Comparison of ENCODE assay signal across 18 mouse cellular contexts in genomic region chr10:68894121-68894520, GRCm38 (mm10).
"Had no signal": no experiment of that assay in that cellular context is flagged by ENCODE, and none has a peak within 500 bp of the region (broad histone marks: within the 10 kb centered on the region; RNA-seq: fewer than 3 reads in every experiment).

No protein-coding gene starts in this region.

- H3K4me3 ChIP-seq: liver, embryonic 12.5 days; midbrain, embryonic 10.5 days; midbrain, embryonic 12.5 days; myocyte; neural tube, embryonic 13.5 days; neural tube, embryonic 15.5 days had no signal

- ATAC-seq: liver, embryonic 12.5 days; midbrain, embryonic 16.5 days had no signal

- H3K4me1 ChIP-seq: liver, embryonic 12.5 days; midbrain, embryonic 10.5 days; midbrain, embryonic 12.5 days; neural tube, embryonic 13.5 days; neural tube, embryonic 15.5 days had no signal

- H3K9ac ChIP-seq: liver, embryonic 12.5 days; liver, embryonic 14.5 days; lung, embryonic 14.5 days; midbrain, embryonic 12.5 days; neural tube, embryonic 13.5 days; neural tube, embryonic 15.5 days had no signal

- H3K27ac ChIP-seq: liver, embryonic 12.5 days; liver, embryonic 14.5 days; midbrain, embryonic 10.5 days; midbrain, embryonic 12.5 days; neural tube, embryonic 13.5 days; neural tube, embryonic 15.5 days had no signal

- H3K27me3 ChIP-seq: liver, embryonic 12.5 days; midbrain, embryonic 12.5 days; neural tube, embryonic 13.5 days; neural tube, embryonic 15.5 days had no signal

- H3K4me2 ChIP-seq: liver, embryonic 12.5 days; lung, embryonic 14.5 days; midbrain, embryonic 12.5 days; neural tube, embryonic 13.5 days; neural tube, embryonic 15.5 days had no signal

- H3K9me3 ChIP-seq: midbrain, embryonic 10.5 days; midbrain, embryonic 12.5 days; neural tube, embryonic 13.5 days; neural tube, embryonic 15.5 days had no signal

- H3K36me3 ChIP-seq: liver, embryonic 12.5 days; midbrain, embryonic 10.5 days; midbrain, embryonic 12.5 days; neural tube, embryonic 13.5 days; neural tube, embryonic 15.5 days had no signal

- DNase-seq: midbrain, embryonic 14.5 days; retina, postnatal 1 day; right cerebral cortex, adult 18-20 months; right cerebral cortex, postnatal 25 days; right cerebral cortex, postnatal 4 days; spleen, adult 18-20 months; thymus, adult 18-20 months; thymus, postnatal 14 days; thymus, postnatal 36 days had no signal
